Mouse (Mus musculus): ENCODE data around the gene Noc2l.

GRCm38 (mm10) chr4:156216196-156216595, 19.6 kb upstream of the Noc2l start:
- TF ChIP-seq EP300 (optimal IDR thresholded peaks at IDR 0.05) (no peak), CTCF (IDR thresholded peaks at IDR 0.05; ENCODE audit: low read depth) (no peak)

All from stomach, postnatal 0 days (tissue).